27 mouse cellular contexts compared by ENCODE assay signal in the genomic region with DNA sequence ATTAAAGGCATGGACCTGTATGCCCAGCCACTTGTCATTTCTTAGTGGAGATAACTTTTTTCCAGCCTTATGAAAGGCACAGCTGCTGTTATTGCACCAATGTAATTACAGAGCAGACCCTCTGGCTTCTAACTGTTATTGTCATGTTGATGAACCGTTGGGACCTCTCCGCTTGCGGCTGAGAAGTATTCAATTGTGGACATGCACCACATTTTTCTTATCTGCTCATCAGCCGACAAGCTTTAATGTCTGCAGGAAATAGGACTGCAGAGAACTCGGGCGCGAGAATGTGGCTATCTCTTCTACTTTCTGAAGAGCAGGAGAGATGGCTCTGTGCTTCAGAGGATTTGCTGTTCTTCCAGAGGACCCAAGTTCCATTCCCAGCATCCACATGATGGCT. TPM values are rescaled to one million over a fixed set of nuclear protein-coding genes. Genes with fewer than 3 reads are reported as not detected.
DNase-seq lines count a peak whose midpoint lies in the region; ATAC-seq lines count a peak whose summit lies in the region.
"Had no signal": no experiment of that assay in that cellular context is flagged by ENCODE, and none has a peak within 500 bp of the region (broad histone marks: within the 10 kb centered on the region; RNA-seq: fewer than 3 reads in every experiment).

No protein-coding gene starts in this region.

- H3K36me3 ChIP-seq in midbrain, embryonic 11.5 days (ENCODE audit: control insufficient read depth, insufficient read depth, low read length), result no peaks in the 10 kb centered on the region
- H3K36me3 ChIP-seq in midbrain, embryonic 13.5 days, result no peaks in the 10 kb centered on the region
- H3K36me3 ChIP-seq: embryonic facial prominence, embryonic 10.5 days; embryonic facial prominence, embryonic 12.5 days; forebrain, embryonic 15.5 days had no signal

- intact Hi-C loops in heart, postnatal 10 days (cut with DNase I), result no loop called here

- H3K27ac ChIP-seq in midbrain, embryonic 11.5 days (ENCODE audit: low read depth, low read length), result no peak overlapping the region
- no peak overlapping the region for H3K27ac ChIP-seq in midbrain, embryonic 13.5 days
- H3K27ac ChIP-seq: embryonic facial prominence, embryonic 10.5 days; embryonic facial prominence, embryonic 12.5 days; forebrain, embryonic 13.5 days; forebrain, embryonic 15.5 days had no signal

- H3K27me3 ChIP-seq in midbrain, embryonic 11.5 days (ENCODE audit: control insufficient read depth, insufficient read depth, low read length), result no peaks in the 10 kb centered on the region
- no peaks in the 10 kb centered on the region for H3K27me3 ChIP-seq in midbrain, embryonic 13.5 days
- H3K27me3 ChIP-seq: embryonic facial prominence, embryonic 12.5 days; forebrain, embryonic 13.5 days; forebrain, embryonic 15.5 days had no signal

- H3K9me3 ChIP-seq in midbrain, embryonic 11.5 days (ENCODE audit: control insufficient read depth, low read length), result no peaks in the 10 kb centered on the region
- H3K9me3 ChIP-seq in midbrain, embryonic 13.5 days, result no peaks in the 10 kb centered on the region
- H3K9me3 ChIP-seq: embryonic facial prominence, embryonic 10.5 days; embryonic facial prominence, embryonic 12.5 days; forebrain, embryonic 13.5 days; forebrain, embryonic 15.5 days had no signal

- no peaks in the 10 kb centered on the region for H3K4me1 ChIP-seq in midbrain, embryonic 11.5 days (ENCODE audit: control insufficient read depth, insufficient read depth, low read length)
- H3K4me1 ChIP-seq in midbrain, embryonic 13.5 days (replicated peaks), result no peaks in the 10 kb centered on the region
- H3K4me1 ChIP-seq: embryonic facial prominence, embryonic 10.5 days; embryonic facial prominence, embryonic 12.5 days; forebrain, embryonic 13.5 days; forebrain, embryonic 15.5 days had no signal

- 89% methylated on average over 7 of the region's 7 CpGs for WGBS in midbrain, embryonic 11.5 days
- 62% methylated on average over 7 of the region's 7 CpGs for WGBS in midbrain, embryonic 13.5 days

- H3K9ac ChIP-seq in midbrain, embryonic 11.5 days (ENCODE audit: low read length), result no peak overlapping the region
- H3K9ac ChIP-seq in midbrain, embryonic 13.5 days (replicated peaks), result no peak overlapping the region
- H3K9ac ChIP-seq: embryonic facial prominence, embryonic 12.5 days; forebrain, embryonic 13.5 days; forebrain, embryonic 15.5 days; forebrain, postnatal 0 days had no signal

- peak; percentile 59 for DNase-seq in heart, adult 11 months
- no peak for DNase-seq in heart, postnatal 10 days
- peak; percentile 65 for DNase-seq in midbrain, embryonic 11.5 days (ENCODE audit: low spot score, missing footprints)
- DNase-seq in layer of hippocampus, adult 18-20 months (ENCODE audit: low spot score in 2 of 2), result no peak
- no peak for DNase-seq in spleen, adult 12 weeks (ENCODE audit: low spot score)
- DNase-seq: adrenal gland, adult 2 months; adrenal gland, postnatal 10 days; adrenal gland, postnatal 25 days; cerebellum, adult 11 months; cerebellum, adult 18-20 months; cerebellum, adult 8-10 months; cerebellum, adult 9-11 months; cerebellum, postnatal 14 days; cerebellum, postnatal 36 days; forebrain, postnatal 0 days had no signal

- H3K4me2 ChIP-seq in midbrain, embryonic 11.5 days, result no peak overlapping the region
- H3K4me2 ChIP-seq in midbrain, embryonic 13.5 days (replicated peaks), result no peak overlapping the region
- H3K4me2 ChIP-seq: embryonic facial prominence, embryonic 12.5 days; forebrain, embryonic 13.5 days; forebrain, embryonic 15.5 days had no signal

- no peak for ATAC-seq in midbrain, embryonic 11.5 days (ENCODE audit: low FRiP score)
- ATAC-seq in midbrain, embryonic 13.5 days, result no peak
- peak; percentile 27; the same call in 1 of the 2 replicates for ATAC-seq in common myeloid progenitor, adult 5-6 weeks (replicated peaks; ENCODE audit: low read depth, poor library complexity, severe bottlenecking)
- ATAC-seq: forebrain, embryonic 13.5 days; forebrain, embryonic 15.5 days; forebrain, postnatal 0 days had no signal

- H3K4me3 ChIP-seq in midbrain, embryonic 11.5 days (ENCODE audit: low read depth, low read length), result no peak overlapping the region
- no peak overlapping the region for H3K4me3 ChIP-seq in midbrain, embryonic 13.5 days (replicated peaks)
- H3K4me3 ChIP-seq: embryonic facial prominence, embryonic 10.5 days; embryonic facial prominence, embryonic 12.5 days; forebrain, embryonic 13.5 days; forebrain, embryonic 15.5 days had no signal

RNA-seq across cellular contexts. Expression of gene Pfkfb3, which starts 12.4 kb away (rescaled TPM):
- total RNA-seq in heart, postnatal 10 days (2021), result 10 to 100 TPM in 1 of 2 experiments, 1 to 10 TPM in 1; 9.9 to 17.4 TPM
- polyA plus RNA-seq in midbrain, embryonic 11.5 days (2014; fragmentation: Nextera tagmentation; extraction: Ambion mirVana), result 13.8 TPM in 2 replicates
- 23.4 and 24.8 TPM in 2 replicates for polyA plus RNA-seq in midbrain, embryonic 13.5 days (2015; fragmentation: Nextera tagmentation; extraction: Ambion mirVana)
- total RNA-seq in common myeloid progenitor, adult 5-6 weeks (2017), result 12.1 and 30.2 TPM in 2 replicates
- 10 to 100 TPM; 40.0 to 41.4 TPM for total RNA-seq in layer of hippocampus, adult 18-20 months (2021)

RNA-seq across cellular contexts. Expression of gene Rbm17, which starts 37.7 kb away (rescaled TPM):
- 10 to 100 TPM; 64.9 to 80.2 TPM for total RNA-seq in heart, postnatal 10 days (2021)
- polyA plus RNA-seq in midbrain, embryonic 11.5 days (2014; fragmentation: Nextera tagmentation; extraction: Ambion mirVana), result 187 and 205 TPM in 2 replicates
- polyA plus RNA-seq in midbrain, embryonic 13.5 days (2015; fragmentation: Nextera tagmentation; extraction: Ambion mirVana), result 140 and 146 TPM in 2 replicates
- 153 and 213 TPM in 2 replicates for total RNA-seq in common myeloid progenitor, adult 5-6 weeks (2017)
- total RNA-seq in layer of hippocampus, adult 18-20 months (2021), result 10 to 100 TPM; 70.9 to 93.0 TPM

RNA-seq across cellular contexts. Expression of gene Gm17490, which starts 59.8 kb away (rescaled TPM):
- total RNA-seq in heart, postnatal 10 days (2021), result not detected
- polyA plus RNA-seq in midbrain, embryonic 11.5 days (2014; fragmentation: Nextera tagmentation; extraction: Ambion mirVana), result not detected in 2 replicates
- not detected in 2 replicates for polyA plus RNA-seq in midbrain, embryonic 13.5 days (2015; fragmentation: Nextera tagmentation; extraction: Ambion mirVana)
- not detected in 2 replicates for total RNA-seq in common myeloid progenitor, adult 5-6 weeks (2017)
- not detected for total RNA-seq in layer of hippocampus, adult 18-20 months (2021)
- total RNA-seq: adrenal gland, adult 2 months; adrenal gland, postnatal 10 days; adrenal gland, postnatal 25 days; ES-E14; forebrain, postnatal 0 days; MEL had no signal
- polyA plus RNA-seq: adrenal gland, adult 2 months; C2C12; cortical plate, adult 2 months; embryonic facial prominence, embryonic 10.5 days; embryonic facial prominence, embryonic 12.5 days; embryonic facial prominence, embryonic 14.5 days; forebrain, embryonic 11.5 days; forebrain, embryonic 13.5 days; forebrain, embryonic 15.5 days; forebrain, postnatal 0 days had no signal

Comparison
In these comparisons a context has a peak if more than half of its experiments do, and no peak if none do; other contexts are left out.
1. DNase-seq: peak in heart, adult 11 months (single experiment) and midbrain, embryonic 11.5 days (single experiment); none in heart, postnatal 10 days (0 of 2), layer of hippocampus, adult 18-20 months (0 of 2) and spleen, adult 12 weeks (single experiment).